ENCODE assay signal across 10 mouse cellular contexts in genomic region chr9:66110611-66111379, GRCm38 (mm10). TPM values are rescaled to one million over a fixed set of nuclear protein-coding genes. Genes with fewer than 3 reads are reported as not detected.
DNase-seq lines count a peak whose midpoint lies in the region; ATAC-seq and TF ChIP-seq lines count a peak whose summit lies in the region.
"Had no signal": no experiment of that assay in that cellular context is flagged by ENCODE, and none has a peak within 500 bp of the region (broad histone marks: within the 10 kb centered on the region; RNA-seq: fewer than 3 reads in every experiment).

No protein-coding gene starts in this region.

- peaks cover 40% of the 10 kb centered on the region for H3K36me3 ChIP-seq in liver, postnatal 0 days (replicated peaks; ENCODE audit: insufficient read depth, low read length)
- H3K36me3 ChIP-seq in forebrain, embryonic 16.5 days (ENCODE audit: control insufficient read depth, insufficient read depth), result peaks cover 13% of the 10 kb centered on the region
- peaks cover 65% of the 10 kb centered on the region for H3K36me3 ChIP-seq in limb, embryonic 12.5 days

- H3K27me3 ChIP-seq in liver, postnatal 0 days (ENCODE audit: insufficient read depth, low read length), result no peaks in the 10 kb centered on the region
- H3K27me3 ChIP-seq in forebrain, embryonic 16.5 days (replicated peaks; ENCODE audit: control insufficient read depth, insufficient read depth, low read length), result no peaks in the 10 kb centered on the region
- H3K27me3 ChIP-seq in limb, embryonic 12.5 days, result no peaks in the 10 kb centered on the region

- DNase-seq in liver, postnatal 0 days, result no peak
- DNase-seq in liver, result no peak
- no peak for DNase-seq in lung, postnatal 4 days
- DNase-seq in cerebellum, postnatal 4 days (ENCODE audit: low spot score in 2 of 2), result no peak
- no peak for DNase-seq in spleen, postnatal 4 days (ENCODE audit: low spot score in 2 of 2)
- DNase-seq: cerebellum, adult 11-12 months; lung, embryonic 14.5 days had no signal

- peak overlapping the region; percentile 40 for H3K27ac ChIP-seq in liver, postnatal 0 days (ENCODE audit: low read depth)
- H3K27ac ChIP-seq in forebrain, embryonic 16.5 days (ENCODE audit: low read length), result peak overlapping the region; percentile 33; the same call in 1 of the 2 replicates
- H3K27ac ChIP-seq in limb, embryonic 12.5 days, result peak overlapping the region; percentile 30; the same call in 1 of the 2 replicates
- H3K27ac ChIP-seq: heart, embryonic 10.5 days had no signal

- no peak for TF ChIP-seq EP300 in liver, postnatal 0 days (IDR thresholded peaks at IDR 0.05; ENCODE audit: low read depth)

- no peak overlapping the region for H3K4me2 ChIP-seq in liver, postnatal 0 days (ENCODE audit: low read depth, low read length)
- H3K4me2 ChIP-seq in forebrain, embryonic 16.5 days (ENCODE audit: low read length), result no peak overlapping the region
- H3K4me2 ChIP-seq in limb, embryonic 12.5 days, result no peak overlapping the region
- H3K4me2 ChIP-seq: lung, embryonic 14.5 days had no signal

- WGBS in liver, postnatal 0 days (ENCODE audit: insufficient replicate concordance), result 79% methylated on average over 8 of the region's 8 CpGs
- WGBS in forebrain, embryonic 16.5 days, result 9% methylated on average over 8 of the region's 8 CpGs
- 66% methylated on average over 8 of the region's 8 CpGs for WGBS in limb, embryonic 12.5 days

- no peak overlapping the region for H3K9ac ChIP-seq in liver, postnatal 0 days (replicated peaks)
- no peak overlapping the region for H3K9ac ChIP-seq in forebrain, embryonic 16.5 days (replicated peaks; ENCODE audit: low read depth, low read length)
- no peak overlapping the region for H3K9ac ChIP-seq in limb, embryonic 12.5 days (replicated peaks)
- H3K9ac ChIP-seq: lung, embryonic 14.5 days had no signal

- H3K4me1 ChIP-seq in liver, postnatal 0 days (ENCODE audit: insufficient read depth), result peaks cover 14% of the 10 kb centered on the region
- peaks cover 7% of the 10 kb centered on the region for H3K4me1 ChIP-seq in forebrain, embryonic 16.5 days (replicated peaks; ENCODE audit: control insufficient read depth, insufficient read depth, low read length)
- H3K4me1 ChIP-seq in limb, embryonic 12.5 days (replicated peaks), result 0 out of 2 replicates have a peak, but pooled peaks cover 2% of the 10 kb centered on the region
- H3K4me1 ChIP-seq: heart, embryonic 10.5 days had no signal

- H3K9me3 ChIP-seq in liver, postnatal 0 days (ENCODE audit: low read length), result no peaks in the 10 kb centered on the region
- H3K9me3 ChIP-seq in forebrain, embryonic 16.5 days (ENCODE audit: control insufficient read depth, low read length), result no peaks in the 10 kb centered on the region
- no peaks in the 10 kb centered on the region for H3K9me3 ChIP-seq in limb, embryonic 12.5 days
- H3K9me3 ChIP-seq: heart, embryonic 10.5 days had no signal

- no peak overlapping the region for H3K4me3 ChIP-seq in liver, postnatal 0 days (ENCODE audit: low read depth, low read length)
- H3K4me3 ChIP-seq in forebrain, embryonic 16.5 days (replicated peaks; ENCODE audit: low read length), result no peak overlapping the region
- no peak overlapping the region for H3K4me3 ChIP-seq in limb, embryonic 12.5 days (replicated peaks)
- H3K4me3 ChIP-seq: heart, embryonic 10.5 days had no signal

- ATAC-seq in liver, postnatal 0 days, result no peak
- no peak for ATAC-seq in forebrain, embryonic 16.5 days
- no peak for ATAC-seq in limb, embryonic 12.5 days (ENCODE audit: insufficient number of reproducible peaks, insufficient read depth, low FRiP score, low TSS enrichment, low read depth)

- TF ChIP-seq CTCF in liver, postnatal 0 days (IDR thresholded peaks at IDR 0.05; ENCODE audit: low read depth), result no peak

RNA-seq across cellular contexts. Expression of gene Snx1, which starts 15.6 kb away (rescaled TPM):
- 30.4 and 34.5 TPM in 2 replicates for polyA plus RNA-seq in liver, postnatal 0 days (2015; fragmentation: Nextera tagmentation; extraction: Ambion mirVana)
- 101 and 109 TPM in 2 replicates for polyA plus RNA-seq in forebrain, embryonic 16.5 days (2015; fragmentation: Nextera tagmentation; extraction: Ambion mirVana)
- polyA plus RNA-seq in limb, embryonic 12.5 days (2016; fragmentation: Nextera tagmentation; extraction: Ambion mirVana), result 126 and 128 TPM in 2 replicates

RNA-seq across cellular contexts. Expression of gene Ciao2a, which starts 15.6 kb away (rescaled TPM):
- 122 and 133 TPM in 2 replicates for polyA plus RNA-seq in liver, postnatal 0 days (2015; fragmentation: Nextera tagmentation; extraction: Ambion mirVana)
- 81.1 and 84.3 TPM in 2 replicates for polyA plus RNA-seq in forebrain, embryonic 16.5 days (2015; fragmentation: Nextera tagmentation; extraction: Ambion mirVana)
- 172 and 176 TPM in 2 replicates for polyA plus RNA-seq in limb, embryonic 12.5 days (2016; fragmentation: Nextera tagmentation; extraction: Ambion mirVana)

RNA-seq across cellular contexts. Expression of gene Snx22, which starts 41.3 kb away (rescaled TPM):
- polyA plus RNA-seq in liver, postnatal 0 days (2015; fragmentation: Nextera tagmentation; extraction: Ambion mirVana), result 13.4 and 13.7 TPM in 2 replicates
- 4.5 and 8.1 TPM in 2 replicates for polyA plus RNA-seq in forebrain, embryonic 16.5 days (2015; fragmentation: Nextera tagmentation; extraction: Ambion mirVana)
- 4.6 and 4.9 TPM in 2 replicates for polyA plus RNA-seq in limb, embryonic 12.5 days (2016; fragmentation: Nextera tagmentation; extraction: Ambion mirVana)

RNA-seq across cellular contexts. Expression of gene Dapk2, which starts 47.2 kb away (rescaled TPM):
- polyA plus RNA-seq in liver, postnatal 0 days (2015; fragmentation: Nextera tagmentation; extraction: Ambion mirVana), result 21.6 and 23.4 TPM in 2 replicates
- polyA plus RNA-seq in forebrain, embryonic 16.5 days (2015; fragmentation: Nextera tagmentation; extraction: Ambion mirVana), result 1.0 and 1.8 TPM in 2 replicates
- polyA plus RNA-seq in limb, embryonic 12.5 days (2016; fragmentation: Nextera tagmentation; extraction: Ambion mirVana), result 5.2 and 5.7 TPM in 2 replicates

RNA-seq across cellular contexts. Expression of gene Ppib, which starts 50.8 kb away (rescaled TPM):
- polyA plus RNA-seq in liver, postnatal 0 days (2015; fragmentation: Nextera tagmentation; extraction: Ambion mirVana), result 368 and 376 TPM in 2 replicates
- 325 and 326 TPM in 2 replicates for polyA plus RNA-seq in forebrain, embryonic 16.5 days (2015; fragmentation: Nextera tagmentation; extraction: Ambion mirVana)
- polyA plus RNA-seq in limb, embryonic 12.5 days (2016; fragmentation: Nextera tagmentation; extraction: Ambion mirVana), result 527 and 542 TPM in 2 replicates
